Mouse (Mus musculus): ENCODE results near the gene A030005L19Rik. TPM values are rescaled to one million over a fixed set of nuclear protein-coding genes. Genes with fewer than 3 reads are reported as not detected.

A030005L19Rik gene
- total RNA-seq, 2 experiments from 2014 or later, result not detected

Other genes starting within 250 kb of the A030005L19Rik start
- 100 to 1,000 TPM; 116 to 131 TPM for gene Mff, start 188.4 kb upstream of the A030005L19Rik start, total RNA-seq (2021)
- gene Tm4sf20, start 144.9 kb upstream of the A030005L19Rik start, total RNA-seq (2021), result not detected
- not detected for gene Gm47791, start 142.1 kb upstream of the A030005L19Rik start, total RNA-seq (2021)
- gene Agfg1, start 73.8 kb upstream of the A030005L19Rik start, total RNA-seq (2021), result 10 to 100 TPM; 21.5 to 25.3 TPM
- gene A030014E15Rik, start 11.6 kb downstream of the A030005L19Rik start, total RNA-seq (2021), result not detected
- gene Gm6217, start 18.1 kb downstream of the A030005L19Rik start, total RNA-seq (2021), result not detected
- gene A030003K21Rik, start 30.1 kb downstream of the A030005L19Rik start, total RNA-seq (2021), result not detected
- not detected for gene Gm7544, start 42.7 kb downstream of the A030005L19Rik start, total RNA-seq (2021)
- not detected for gene Gm47955, start 47.0 kb downstream of the A030005L19Rik start, total RNA-seq (2021)
- gene Gm47959, start 87.2 kb downstream of the A030005L19Rik start, total RNA-seq (2021), result not detected
- gene Slc19a3, start 125.1 kb downstream of the A030005L19Rik start, total RNA-seq (2021), result not detected
- not detected for gene Krtap28-10, start 129.2 kb downstream of the A030005L19Rik start, total RNA-seq (2021)
- not detected for gene Gm47969, start 131.6 kb downstream of the A030005L19Rik start, total RNA-seq (2021)
- gene A030005K14Rik, start 146.1 kb downstream of the A030005L19Rik start, total RNA-seq (2021), result not detected
- not detected for gene Krtap28-13, start 147.6 kb downstream of the A030005L19Rik start, total RNA-seq (2021)
- not detected for gene Ccl20, start 203.4 kb downstream of the A030005L19Rik start, total RNA-seq (2021)
- not detected for gene Daw1, start 246.4 kb downstream of the A030005L19Rik start, total RNA-seq (2021)

Measured in gastrocnemius, postnatal 14 days (tissue).